Mouse (Mus musculus): ENCODE measurements at regions not wholly inside any gene's neighbourhood (a gene's known extent, or its start where the extent isn't known, plus 50 kb on each side); places are given as distances from the start of the nearest gene placed in this dataset.

- no peak overlapping the region for H3K9ac ChIP-seq (replicated peaks; ENCODE audit: low read depth, low read length)
- H3K4me3 ChIP-seq (ENCODE audit: low read depth, low read length), result no peak overlapping the region
- H3K4me2 ChIP-seq (ENCODE audit: low read depth, low read length), result no peak overlapping the region
- H3K4me1 ChIP-seq (ENCODE audit: control insufficient read depth, insufficient read depth), result no peaks in the 10 kb centered on the region
- H3K27me3 ChIP-seq (ENCODE audit: control insufficient read depth, insufficient read depth, low read length), result no peaks in the 10 kb centered on the region
- H3K9me3 ChIP-seq (replicated peaks; ENCODE audit: control insufficient read depth, low read length), result no peaks in the 10 kb centered on the region
- ATAC-seq (ENCODE audit: insufficient read depth, low read depth) (no peak), DNase-seq (ENCODE audit: low spot score) (no peak)
- WGBS, result 66% methylated on average over 3 of the region's 3 CpGs
- TF ChIP-seq CTCF (IDR thresholded peaks at IDR 0.05; ENCODE audit: low read depth) (no peak), EP300 (IDR thresholded peaks at IDR 0.05; ENCODE audit: low read depth) (no peak)
- no peaks in the 10 kb centered on the region for H3K36me3 ChIP-seq (replicated peaks; ENCODE audit: control insufficient read depth, insufficient read depth, low read length)
- no peak overlapping the region for H3K27ac ChIP-seq (ENCODE audit: low read depth)
Measured at GRCm38 (mm10) chr12:92869336-92869735, 1020.4 kb upstream of the Sel1l start.

GRCm38 (mm10) chr12:92823090-92823786 is 974.3 kb upstream of the Sel1l start:
- no peak overlapping the region for H3K4me2 ChIP-seq (ENCODE audit: low read depth, low read length)
- H3K9ac ChIP-seq (replicated peaks; ENCODE audit: low read depth, low read length), result no peak overlapping the region
- DNase-seq (ENCODE audit: low spot score) (no peak), ATAC-seq (ENCODE audit: insufficient read depth, low read depth) (no peak)
- H3K9me3 ChIP-seq (replicated peaks; ENCODE audit: control insufficient read depth, low read length), result no peaks in the 10 kb centered on the region
- H3K27me3 ChIP-seq (ENCODE audit: control insufficient read depth, insufficient read depth, low read length), result no peaks in the 10 kb centered on the region
- TF ChIP-seq CTCF (IDR thresholded peaks at IDR 0.05; ENCODE audit: low read depth) (no peak), EP300 (IDR thresholded peaks at IDR 0.05; ENCODE audit: low read depth) (no peak)
- no peaks in the 10 kb centered on the region for H3K4me1 ChIP-seq (ENCODE audit: control insufficient read depth, insufficient read depth)
- 67% methylated on average over 10 of the region's 10 CpGs for whole genome bisulfite sequencing
- H3K4me3 ChIP-seq (ENCODE audit: low read depth, low read length), result no peak overlapping the region
- H3K36me3 ChIP-seq (replicated peaks; ENCODE audit: control insufficient read depth, insufficient read depth, low read length), result no peaks in the 10 kb centered on the region
- no peak overlapping the region for H3K27ac ChIP-seq (ENCODE audit: low read depth)

- Histone ChIP-seq H3K27me3 (ENCODE audit: control insufficient read depth, insufficient read depth, low read length) (no peaks in the 10 kb centered on the region), H3K4me3 (ENCODE audit: low read depth, low read length) (no peak overlapping the region), H3K27ac (ENCODE audit: low read depth) (no peak overlapping the region), H3K4me1 (ENCODE audit: control insufficient read depth, insufficient read depth) (no peaks in the 10 kb centered on the region), H3K36me3 (replicated peaks; ENCODE audit: control insufficient read depth, insufficient read depth, low read length) (no peaks in the 10 kb centered on the region), H3K4me2 (ENCODE audit: low read depth, low read length) (no peak overlapping the region), H3K9ac (replicated peaks; ENCODE audit: low read depth, low read length) (no peak overlapping the region), H3K9me3 (replicated peaks; ENCODE audit: control insufficient read depth, low read length) (no peaks in the 10 kb centered on the region)
- DNase-seq (ENCODE audit: low spot score) (no peak), ATAC-seq (ENCODE audit: insufficient read depth, low read depth) (no peak)
- no peak for TF ChIP-seq CTCF (IDR thresholded peaks at IDR 0.05; ENCODE audit: low read depth)
- no peak for TF ChIP-seq EP300 (IDR thresholded peaks at IDR 0.05; ENCODE audit: low read depth)
- 67% methylated on average over 3 of the region's 3 CpGs for WGBS
Measured at GRCm38 (mm10) chr12:92818610-92819009, 969.7 kb upstream of the Sel1l start.

GRCm38 (mm10) chr12:92801121-92801520 is 952.2 kb upstream of the Sel1l start:
- Histone ChIP-seq H3K36me3 (replicated peaks; ENCODE audit: control insufficient read depth, insufficient read depth, low read length) (no peaks in the 10 kb centered on the region), H3K9ac (replicated peaks; ENCODE audit: low read depth, low read length) (no peak overlapping the region), H3K4me3 (ENCODE audit: low read depth, low read length) (no peak overlapping the region), H3K9me3 (replicated peaks; ENCODE audit: control insufficient read depth, low read length) (no peaks in the 10 kb centered on the region), H3K4me2 (ENCODE audit: low read depth, low read length) (no peak overlapping the region), H3K27me3 (ENCODE audit: control insufficient read depth, insufficient read depth, low read length) (no peaks in the 10 kb centered on the region), H3K4me1 (ENCODE audit: control insufficient read depth, insufficient read depth) (no peaks in the 10 kb centered on the region), H3K27ac (ENCODE audit: low read depth) (no peak overlapping the region)
- ATAC-seq (ENCODE audit: insufficient read depth, low read depth) (no peak), DNase-seq (ENCODE audit: low spot score) (no peak)
- TF ChIP-seq EP300 (IDR thresholded peaks at IDR 0.05; ENCODE audit: low read depth) (no peak), CTCF (IDR thresholded peaks at IDR 0.05; ENCODE audit: low read depth) (no peak)
- WGBS, result 76% methylated on average over 1 of the region's 1 CpGs

GRCm38 (mm10) chr12:92783362-92783761 is 934.4 kb upstream of the Sel1l start:
- WGBS, result 61% methylated on average over 1 of the region's 1 CpGs

More at GRCm38 (mm10) chr12:92783362-92783761, 934.4 kb upstream of the Sel1l start:
- Histone ChIP-seq H3K4me1 (ENCODE audit: control insufficient read depth, insufficient read depth) (no peaks in the 10 kb centered on the region), H3K27ac (ENCODE audit: low read depth) (no peak overlapping the region), H3K4me2 (ENCODE audit: low read depth, low read length) (no peak overlapping the region), H3K9ac (replicated peaks; ENCODE audit: low read depth, low read length) (no peak overlapping the region), H3K9me3 (replicated peaks; ENCODE audit: control insufficient read depth, low read length) (no peaks in the 10 kb centered on the region), H3K36me3 (replicated peaks; ENCODE audit: control insufficient read depth, insufficient read depth, low read length) (no peaks in the 10 kb centered on the region), H3K27me3 (ENCODE audit: control insufficient read depth, insufficient read depth, low read length) (no peaks in the 10 kb centered on the region), H3K4me3 (ENCODE audit: low read depth, low read length) (no peak overlapping the region)
- ATAC-seq (ENCODE audit: insufficient read depth, low read depth), result no peak
- TF ChIP-seq EP300 (IDR thresholded peaks at IDR 0.05; ENCODE audit: low read depth) (no peak), CTCF (IDR thresholded peaks at IDR 0.05; ENCODE audit: low read depth) (no peak)
- DNase-seq (ENCODE audit: low spot score), result no peak
